Mouse (Mus musculus): Measurements from ENCODE around the gene Vasp. TPM values are rescaled to one million over a fixed set of nuclear protein-coding genes. Genes with fewer than 3 reads are reported as not detected.

The Vasp gene
- polyA plus RNA-seq (2015; fragmentation: Nextera tagmentation; extraction: Ambion mirVana) = 31.0 and 32.7 TPM in 2 replicates

GRCm38 (mm10) chr7:19271238-19272172, at the start of gene Vasp:
Gene Vasp, minus strand, starts transcription at chr7:19271817.
- Histone ChIP-seq H3K27me3 (no peaks in the 10 kb centered on the region), H3K4me3 (peak within 1 kb of the TSS; percentile 97), H3K27ac (peak within 1 kb of the TSS; percentile 73), H3K36me3 (ENCODE audit: poor library complexity, severe bottlenecking) (no peaks in the 10 kb centered on the region), H3K9ac (peak within 1 kb of the TSS; percentile 92), H3K9me3 (replicated peaks) (no peaks in the 10 kb centered on the region), H3K4me1 (peaks cover 26% of the 10 kb centered on the region), H3K4me2 (peak within 1 kb of the TSS; percentile 94)
- peak; percentile 84 for ATAC-seq
- under 1% methylated on average over 59 of the region's 62 CpGs for WGBS

- Histone ChIP-seq H3K9ac (0 out of 2 replicates have a peak overlapping the region, but pooled peaks have one; percentile 53), H3K27ac (peak overlapping the region; percentile 20; the same call in 1 of the 2 replicates), H3K4me3 (peak overlapping the region; percentile 52; the same call in 1 of the 2 replicates), H3K36me3 (ENCODE audit: poor library complexity, severe bottlenecking) (no peaks in the 10 kb centered on the region), H3K4me1 (peaks cover 14% of the 10 kb centered on the region), H3K4me2 (peak overlapping the region; percentile 83), H3K27me3 (peaks cover 18% of the 10 kb centered on the region), H3K9me3 (replicated peaks) (no peaks in the 10 kb centered on the region)
- WGBS = 51% methylated on average over 7 of the region's 7 CpGs
- ATAC-seq = no peak
These were observed 49.0 kb upstream of the Vasp start for GRCm38 (mm10) chr7:19320637-19321036.

DNA sequence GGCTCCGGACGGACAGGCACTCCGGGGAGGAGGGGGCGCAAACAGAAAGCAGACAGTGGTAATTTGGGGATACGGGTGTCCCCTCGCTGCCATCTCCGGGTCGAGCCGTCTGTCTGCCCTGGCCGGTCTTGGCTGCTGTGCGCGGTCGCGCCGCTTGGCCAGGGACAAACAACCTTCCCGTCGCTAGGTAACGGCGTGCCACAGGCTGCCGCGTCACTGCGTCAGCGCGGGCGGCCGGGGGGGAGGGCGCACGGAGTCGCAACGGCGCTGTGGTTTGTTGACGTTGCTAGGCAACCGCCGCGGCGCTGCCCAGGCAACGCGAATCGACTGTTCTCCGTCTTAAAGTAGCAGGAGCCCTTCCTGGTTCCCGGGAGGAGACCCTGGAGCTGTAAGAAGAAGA, 48.3 kb upstream of the Vasp start:
- H3K27ac ChIP-seq = no peak overlapping the region
- H3K27me3 ChIP-seq = peaks cover 18% of the 10 kb centered on the region
- H3K4me3 ChIP-seq = peak overlapping the region; percentile 52
- peak overlapping the region; percentile 83 for H3K4me2 ChIP-seq
- WGBS = under 1% methylated on average over 41 of the region's 41 CpGs
- peak overlapping the region; percentile 58 for H3K9ac ChIP-seq
- peaks cover 14% of the 10 kb centered on the region for H3K4me1 ChIP-seq
- H3K9me3 ChIP-seq (replicated peaks) = no peaks in the 10 kb centered on the region
- H3K36me3 ChIP-seq (ENCODE audit: poor library complexity, severe bottlenecking) = no peaks in the 10 kb centered on the region
- peak; percentile 98 for ATAC-seq

DNA sequence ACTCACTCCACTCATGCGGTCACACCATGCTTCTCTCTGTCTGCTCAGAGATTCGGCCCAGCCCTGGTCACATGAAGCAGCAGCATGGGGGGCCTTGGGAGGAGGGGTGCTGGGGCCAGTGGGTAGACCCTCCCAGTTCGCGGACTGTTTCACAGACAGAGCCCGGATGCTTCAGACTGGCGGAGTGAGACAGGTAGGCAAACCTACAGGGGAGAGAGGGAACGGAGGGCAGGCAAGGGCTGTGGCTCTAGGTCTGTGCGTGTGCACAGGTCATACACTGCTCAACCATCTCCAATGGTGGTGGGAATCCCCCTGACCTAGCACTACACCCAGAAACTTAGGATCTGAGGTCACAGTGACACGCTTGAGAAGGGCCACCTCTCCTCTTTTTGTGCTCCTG, 47.8 kb upstream of the Vasp start:
- ATAC-seq = peak; percentile 67
- H3K4me1 ChIP-seq = peaks cover 14% of the 10 kb centered on the region
- peak overlapping the region; percentile 58 for H3K9ac ChIP-seq
- H3K27ac ChIP-seq = no peak overlapping the region
- no peaks in the 10 kb centered on the region for H3K9me3 ChIP-seq (replicated peaks)
- H3K4me3 ChIP-seq = peak overlapping the region; percentile 52
- 15% methylated on average over 9 of the region's 9 CpGs for WGBS
- H3K4me2 ChIP-seq = peak overlapping the region; percentile 83
- peaks cover 18% of the 10 kb centered on the region for H3K27me3 ChIP-seq
- H3K36me3 ChIP-seq (ENCODE audit: poor library complexity, severe bottlenecking) = no peaks in the 10 kb centered on the region

DNA sequence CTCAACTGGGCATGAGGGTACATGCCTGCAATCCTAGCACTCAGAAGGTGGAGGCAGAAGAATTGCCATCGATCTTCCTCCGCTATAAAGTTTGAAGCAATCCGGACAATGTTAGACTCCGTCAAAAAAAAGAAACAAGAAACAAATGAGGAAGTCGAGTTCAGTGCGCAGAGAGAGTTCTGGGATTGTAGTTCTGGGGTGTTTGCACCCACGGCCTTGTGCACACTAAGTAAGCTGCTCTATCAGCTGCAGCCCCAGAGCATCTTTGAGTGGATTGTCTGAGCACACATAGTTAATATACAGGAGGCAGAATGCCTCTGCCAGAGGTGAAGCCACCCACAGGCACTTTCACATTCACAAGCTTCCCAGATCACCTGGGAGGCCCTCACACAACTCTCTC, 47.1 kb upstream of the Vasp start:
- H3K9me3 ChIP-seq (replicated peaks) = no peaks in the 10 kb centered on the region
- H3K4me2 ChIP-seq = no peak overlapping the region
- 83% methylated on average over 7 of the region's 7 CpGs for WGBS
- ATAC-seq = no peak
- peaks cover 14% of the 10 kb centered on the region for H3K4me1 ChIP-seq
- H3K4me3 ChIP-seq = no peak overlapping the region
- no peaks in the 10 kb centered on the region for H3K36me3 ChIP-seq (ENCODE audit: poor library complexity, severe bottlenecking)
- H3K9ac ChIP-seq = no peak overlapping the region
- H3K27ac ChIP-seq = no peak overlapping the region
- peaks cover 18% of the 10 kb centered on the region for H3K27me3 ChIP-seq

GRCm38 (mm10) chr7:19318201-19318600, 46.6 kb upstream of the Vasp start:
- peaks cover 22% of the 10 kb centered on the region for H3K27me3 ChIP-seq
- no peak overlapping the region for H3K27ac ChIP-seq
- no peaks in the 10 kb centered on the region for H3K36me3 ChIP-seq (ENCODE audit: poor library complexity, severe bottlenecking)
- ATAC-seq = no peak
- H3K4me1 ChIP-seq = peaks cover 14% of the 10 kb centered on the region
- H3K4me2 ChIP-seq = no peak overlapping the region
- H3K9ac ChIP-seq = no peak overlapping the region
- H3K4me3 ChIP-seq = no peak overlapping the region
- H3K9me3 ChIP-seq (replicated peaks) = no peaks in the 10 kb centered on the region
- WGBS = 74% methylated on average over 2 of the region's 2 CpGs

GRCm38 (mm10) chr7:19316451-19317161, 45.0 kb upstream of the Vasp start:
- Histone ChIP-seq H3K4me3 (no peak overlapping the region), H3K4me2 (no peak overlapping the region), H3K4me1 (peaks cover 14% of the 10 kb centered on the region), H3K9me3 (replicated peaks) (no peaks in the 10 kb centered on the region), H3K27ac (no peak overlapping the region), H3K36me3 (ENCODE audit: poor library complexity, severe bottlenecking) (no peaks in the 10 kb centered on the region), H3K9ac (0 out of 2 replicates have a peak overlapping the region, but pooled peaks have one; percentile 28), H3K27me3 (peaks cover 31% of the 10 kb centered on the region)
- WGBS = 44% methylated on average over 14 of the region's 14 CpGs
- no peak for ATAC-seq

DNA sequence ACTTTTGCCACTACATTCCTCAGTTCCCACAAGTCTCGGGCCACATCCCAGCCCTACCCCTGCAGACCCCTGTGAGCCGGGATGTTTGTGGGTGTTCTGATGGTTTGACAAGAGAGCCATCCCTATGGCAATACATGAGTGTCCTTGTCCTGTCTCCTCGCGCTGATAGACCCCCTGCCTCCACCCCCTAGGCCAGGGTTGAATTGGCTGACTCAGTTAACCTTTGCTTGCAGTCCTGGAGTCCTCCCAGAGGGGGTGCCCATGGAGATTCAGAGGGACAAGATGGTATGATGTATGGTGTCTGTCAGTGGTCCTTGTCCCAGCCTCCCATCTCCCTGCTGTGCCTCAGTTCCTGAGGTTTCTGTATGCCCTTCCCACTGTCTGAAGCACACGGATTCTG, 42.4 kb upstream of the Vasp start:
- no peaks in the 10 kb centered on the region for H3K36me3 ChIP-seq (ENCODE audit: poor library complexity, severe bottlenecking)
- peaks cover 15% of the 10 kb centered on the region for H3K4me1 ChIP-seq
- ATAC-seq = no peak
- H3K9ac ChIP-seq = no peak overlapping the region
- H3K4me2 ChIP-seq = no peak overlapping the region
- peaks cover 28% of the 10 kb centered on the region for H3K27me3 ChIP-seq
- no peaks in the 10 kb centered on the region for H3K9me3 ChIP-seq (replicated peaks)
- no peak overlapping the region for H3K27ac ChIP-seq
- no peak overlapping the region for H3K4me3 ChIP-seq
- 50% methylated on average over 5 of the region's 5 CpGs for WGBS

DNA sequence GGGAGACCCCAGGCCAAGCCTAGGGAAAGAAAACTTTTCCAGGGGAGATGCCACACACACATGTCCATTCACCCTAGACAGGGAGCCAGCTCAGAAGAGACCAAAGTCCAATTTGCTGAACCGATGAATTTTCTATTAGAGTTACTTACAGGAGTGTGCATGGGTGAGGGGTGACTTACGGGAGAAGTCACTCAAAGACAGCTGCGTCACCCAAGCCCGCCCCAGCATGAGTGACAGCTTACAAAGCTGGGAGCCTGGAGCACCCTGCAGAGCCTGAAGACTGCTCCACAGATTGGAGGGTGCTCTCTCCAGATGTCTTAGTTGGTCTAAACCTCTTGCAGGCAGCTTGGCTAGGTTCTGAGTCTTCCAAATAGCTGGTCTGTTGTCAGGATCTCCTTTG, 40.4 kb upstream of the Vasp start:
- H3K4me1 ChIP-seq = peaks cover 28% of the 10 kb centered on the region
- H3K27ac ChIP-seq = no peak overlapping the region
- no peak overlapping the region for H3K4me3 ChIP-seq
- H3K9ac ChIP-seq = no peak overlapping the region
- no peaks in the 10 kb centered on the region for H3K9me3 ChIP-seq (replicated peaks)
- 42% methylated on average over 4 of the region's 4 CpGs for WGBS
- no peak overlapping the region for H3K4me2 ChIP-seq
- H3K36me3 ChIP-seq (ENCODE audit: poor library complexity, severe bottlenecking) = no peaks in the 10 kb centered on the region
- no peak for ATAC-seq
- H3K27me3 ChIP-seq = peaks cover 20% of the 10 kb centered on the region

GRCm38 (mm10) chr7:19309884-19310641, 38.4 kb upstream of the Vasp start, which contains the start of gene Fosb:
Gene Fosb, minus strand, starts transcription at chr7:19310051.
- Histone ChIP-seq H3K4me2 (peak within 1 kb of the TSS; percentile 95), H3K9me3 (replicated peaks) (no peaks in the 10 kb centered on the region), H3K36me3 (ENCODE audit: poor library complexity, severe bottlenecking) (no peaks in the 10 kb centered on the region), H3K4me1 (peaks cover 30% of the 10 kb centered on the region), H3K9ac (peak within 1 kb of the TSS; percentile 57), H3K4me3 (peak within 1 kb of the TSS; percentile 63), H3K27me3 (peaks cover 39% of the 10 kb centered on the region), H3K27ac (no peak within 1 kb of the TSS; the same call in 1 of the 2 replicates)
- WGBS = under 1% methylated on average over 49 of the region's 49 CpGs
- peak; percentile 83 for ATAC-seq

- no peak overlapping the region for H3K27ac ChIP-seq
- peak overlapping the region; percentile 63 for H3K4me3 ChIP-seq
- peaks cover 46% of the 10 kb centered on the region for H3K27me3 ChIP-seq
- peak overlapping the region; percentile 95 for H3K4me2 ChIP-seq
- WGBS = under 1% methylated on average over 48 of the region's 48 CpGs
- ATAC-seq = no peak
- H3K9ac ChIP-seq = peak overlapping the region; percentile 57
- peaks cover 37% of the 10 kb centered on the region for H3K4me1 ChIP-seq
- no peaks in the 10 kb centered on the region for H3K9me3 ChIP-seq (replicated peaks)
- no peaks in the 10 kb centered on the region for H3K36me3 ChIP-seq (ENCODE audit: poor library complexity, severe bottlenecking)
These were observed 37.8 kb upstream of the Vasp start for GRCm38 (mm10) chr7:19309278-19309883.

Measured in forebrain, embryonic 13.5 days (tissue).